Mouse (Mus musculus) retina, embryonic 14.5 days (tissue): ENCODE results near the gene Cript.
"Not testable (repeated sequence)": the region's sequence is repeated elsewhere in the genome, so short reads cannot be mapped to it uniquely, and the experiment has no call there.

Source experiments
- DNase-seq: peaks from one replicate; pipeline ENCODE4 v3.0.0-alpha.2; 2015; ENCODE audit warnings: low spot score

The Cript gene

GRCm38 (mm10) chr17:87050469-87051175, 25.3 kb downstream of the Cript start:
- DNase-seq, result peak; percentile 37

- no peak for DNase-seq
Observed at GRCm38 (mm10) chr17:87051652-87052051, 26.3 kb downstream of the Cript start.

GRCm38 (mm10) chr17:87052432-87052831, 27.1 kb downstream of the Cript start:
- DNase-seq, result no peak

- no peak for DNase-seq
Observed at GRCm38 (mm10) chr17:87053921-87054320, 28.6 kb downstream of the Cript start.

GRCm38 (mm10) chr17:87055051-87055459, 29.7 kb downstream of the Cript start:
- DNase-seq, result peak; percentile 24

GRCm38 (mm10) chr17:87055663-87056062, 30.3 kb downstream of the Cript start:
- DNase-seq, result no peak

- DNase-seq, result no peak
Observed at GRCm38 (mm10) chr17:87056761-87057160, 31.4 kb downstream of the Cript start.

GRCm38 (mm10) chr17:87057486-87058266, 32.3 kb downstream of the Cript start:
- DNase-seq, result no peak

- DNase-seq, result no peak
Observed at GRCm38 (mm10) chr17:87062639-87063038, 37.3 kb downstream of the Cript start.

GRCm38 (mm10) chr17:87063461-87063860, 38.1 kb downstream of the Cript start:
- no peak for DNase-seq

- no peak for DNase-seq
Observed at GRCm38 (mm10) chr17:87063969-87064368, 38.6 kb downstream of the Cript start.

- no peak for DNase-seq
Observed at GRCm38 (mm10) chr17:87068997-87069396, 43.6 kb downstream of the Cript start.

GRCm38 (mm10) chr17:87072183-87072582, 46.8 kb downstream of the Cript start:
- not testable (repeated sequence) for DNase-seq

GRCm38 (mm10) chr17:87072766-87073440, 47.6 kb downstream of the Cript start:
- DNase-seq, result no peak

- no peak for DNase-seq
Observed at GRCm38 (mm10) chr17:87073470-87073869, 48.1 kb downstream of the Cript start.

- not testable (repeated sequence) for DNase-seq
Observed at GRCm38 (mm10) chr17:87078217-87078616, 52.9 kb downstream of the Cript start.

GRCm38 (mm10) chr17:87080724-87081123, 55.4 kb downstream of the Cript start:
- DNase-seq, result no peak

GRCm38 (mm10) chr17:87082547-87082946, 57.2 kb downstream of the Cript start:
- no peak for DNase-seq

GRCm38 (mm10) chr17:87083671-87084070, 58.3 kb downstream of the Cript start:
- DNase-seq, result no peak
